Mouse (Mus musculus) kidney, adult 2 months (tissue): ENCODE measurements at regions not wholly inside any gene's neighbourhood (a gene's known extent, or its start where the extent isn't known, plus 50 kb on each side); places are given as distances from the start of the nearest gene placed in this dataset.

ENCODE experiments used
- CTCF ChIP-seq: fragments of 200-500 bp; conservative IDR thresholded peaks from 2 replicates; pipeline ENCODE4 v1.5.1; 2011; ENCODE audit warnings: low read depth, mild to moderate bottlenecking, control low read depth, low read length, moderate library complexity, mixed read lengths; ENCODE audit not compliant: insufficient read depth, insufficient read length
- POLR2A ChIP-seq: fragments of 200-500 bp; IDR thresholded peaks from one replicate; pipeline ENCODE4 v1.6.1; 2011; ENCODE audit warnings: low read depth, low read length, control low read depth

DNA sequence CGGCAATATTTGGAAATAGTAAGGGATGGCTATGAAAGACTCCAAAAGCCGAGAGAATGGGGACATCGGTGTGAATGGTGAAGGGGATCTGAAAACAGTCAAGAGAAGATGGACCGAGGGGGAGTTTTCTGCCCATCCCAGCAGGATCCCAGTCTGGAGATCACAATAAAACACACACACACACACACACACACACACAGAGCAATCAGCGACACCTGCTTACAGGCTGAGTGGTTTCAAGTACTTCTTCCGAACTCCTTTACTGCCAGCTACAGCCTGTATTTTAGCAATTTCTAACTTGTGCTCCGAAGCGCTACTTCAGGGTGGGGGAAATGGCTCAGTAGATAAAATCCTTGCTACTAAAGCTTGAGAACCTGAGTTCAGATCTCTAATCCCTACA, 205.8 kb downstream of the Bcl2l11 start:
- TF ChIP-seq CTCF (no peak), POLR2A (no peak)
